ENCODE assay signal across 29 mouse cellular contexts in the genomic region with DNA sequence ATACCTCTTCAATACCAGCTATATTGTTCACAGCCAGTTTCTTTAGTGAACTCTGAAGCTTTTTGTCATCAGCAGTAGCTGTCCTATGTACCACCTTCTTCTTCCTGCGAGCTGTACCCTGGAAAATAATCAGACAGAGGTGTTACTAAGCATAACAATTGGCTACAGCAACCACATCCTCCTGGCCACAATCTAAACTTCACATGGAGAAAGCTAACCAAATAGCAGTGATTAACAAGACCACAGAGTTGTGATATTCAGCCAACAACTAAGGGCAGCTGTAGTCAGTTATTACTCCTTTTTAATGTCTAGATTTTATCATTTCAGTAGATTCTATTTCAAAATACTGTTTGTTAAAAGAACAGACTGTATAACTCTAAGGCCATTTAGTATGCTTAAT. TPM values are rescaled to one million over a fixed set of nuclear protein-coding genes. Genes with fewer than 3 reads are reported as not detected.
"Had no signal": no experiment of that assay in that cellular context is flagged by ENCODE, and none has a peak within 500 bp of the region (broad histone marks: within the 10 kb centered on the region; RNA-seq: fewer than 3 reads in every experiment).

No protein-coding gene starts in this region.

- H3K27me3 ChIP-seq: heart, embryonic 13.5 days; heart, embryonic 15.5 days; hindbrain, embryonic 13.5 days; kidney, embryonic 15.5 days; limb, embryonic 13.5 days; limb, embryonic 15.5 days; liver, embryonic 12.5 days had no signal

- DNase-seq: gastrocnemius, postnatal 14 days; gastrocnemius, postnatal 36 days; heart, adult 2 months; heart, postnatal 14 days; heart, postnatal 36 days; kidney, adult 11 months; kidney, adult 2 months; kidney, adult 9 months; kidney, postnatal 14 days; kidney, postnatal 36 days; layer of hippocampus, postnatal 36 days; left cerebral cortex, postnatal 4 days had no signal

- H3K4me3 ChIP-seq: heart, adult 2 months; heart, embryonic 13.5 days; heart, embryonic 15.5 days; hindbrain, embryonic 13.5 days; kidney, embryonic 15.5 days; layer of hippocampus, adult 2 months; limb, embryonic 13.5 days; limb, embryonic 15.5 days; liver, embryonic 12.5 days had no signal

- H3K4me1 ChIP-seq: heart, embryonic 15.5 days; kidney, embryonic 15.5 days; limb, embryonic 15.5 days had no signal

- ATAC-seq: hindbrain, embryonic 16.5 days; intestine, embryonic 16.5 days; liver, embryonic 12.5 days had no signal

- H3K4me2 ChIP-seq: heart, embryonic 11.5 days; heart, embryonic 13.5 days; heart, embryonic 15.5 days; hindbrain, embryonic 13.5 days; kidney, embryonic 15.5 days; limb, embryonic 13.5 days; limb, embryonic 15.5 days; liver, embryonic 12.5 days had no signal

- H3K27ac ChIP-seq: heart, adult 2 months; heart, embryonic 13.5 days; heart, embryonic 15.5 days; hindbrain, embryonic 13.5 days; kidney, embryonic 15.5 days; kidney, postnatal 0 days; layer of hippocampus, adult 2 months; limb, embryonic 13.5 days; limb, embryonic 15.5 days; liver, embryonic 12.5 days; liver, embryonic 14.5 days had no signal

- H3K9me3 ChIP-seq: heart, embryonic 13.5 days; heart, embryonic 15.5 days; hindbrain, embryonic 13.5 days; kidney, embryonic 15.5 days; limb, embryonic 13.5 days; limb, embryonic 15.5 days; liver, embryonic 12.5 days had no signal

- H3K9ac ChIP-seq: heart, embryonic 13.5 days; heart, embryonic 15.5 days; hindbrain, embryonic 13.5 days; kidney, embryonic 15.5 days; limb, embryonic 13.5 days; limb, embryonic 15.5 days; liver, embryonic 12.5 days; liver, embryonic 14.5 days had no signal

RNA-seq across cellular contexts. Expression of gene A730015C16Rik, which starts 22.3 kb away (rescaled TPM):
- total RNA-seq: gastrocnemius, adult 18-20 months; gastrocnemius, postnatal 36 days; heart, adult 2 months; heart, postnatal 14 days; heart, postnatal 36 days; layer of hippocampus, adult 2 months; layer of hippocampus, postnatal 36 days; left cerebral cortex, adult 18-20 months; left cerebral cortex, postnatal 25 days; left cerebral cortex, postnatal 4 days had no signal
- polyA plus RNA-seq: gonadal fat pad, adult 2 months; heart, adult 2 months; kidney, adult 2 months had no signal
